Mouse (Mus musculus) liver, adult 2 months (tissue): ENCODE results near the gene Trim2.

Experiments
- CTCF ChIP-seq: fragments of 200-500 bp; IDR thresholded peaks from 2 replicates; pipeline ENCODE4 v1.5.1; 2011; ENCODE audit warnings: low read depth, low read length, control low read depth
- POLR2A ChIP-seq: fragments of 200-500 bp; IDR thresholded peaks from 2 replicates; pipeline ENCODE4 v1.6.1; 2011; ENCODE audit warnings: low read length, control low read depth; ENCODE audit not compliant: insufficient read depth; ENCODE audit errors: extremely low read depth

GRCm38 (mm10) chr3:84205650-84206049 is 101.0 kb downstream of the Trim2 start:
- no peak for TF ChIP-seq CTCF
- no peak for TF ChIP-seq POLR2A
